Mouse (Mus musculus): Measurements from ENCODE around the gene Zbtb16. TPM values are rescaled to one million over a fixed set of nuclear protein-coding genes. Genes with fewer than 3 reads are reported as not detected.
A peak's percentile ranks its signal among the peaks of the same experiment; 100 is the strongest.

Zbtb16 gene
- polyA plus RNA-seq, 1 experiment from 2014 or later: 0.77 TPM

DNA sequence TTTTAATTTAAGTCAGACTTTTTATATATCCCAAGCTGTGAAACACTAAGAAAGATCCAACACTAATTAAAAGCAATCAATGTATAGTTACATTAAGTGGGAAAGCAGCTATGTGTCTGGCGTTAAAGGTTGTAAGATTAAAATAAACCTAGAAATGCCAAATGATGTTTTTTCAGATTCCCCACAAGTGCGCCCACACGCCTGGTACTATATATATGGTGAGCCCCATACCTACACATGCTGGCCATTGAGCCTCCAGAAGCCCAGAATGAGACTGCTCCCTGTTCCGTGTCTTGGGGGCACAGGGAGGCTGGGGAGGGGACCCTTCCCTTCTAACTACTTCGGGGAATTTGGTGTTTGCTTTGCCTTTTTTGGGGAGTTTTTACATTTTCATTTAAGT is 34.7 kb downstream of the Zbtb16 start:
- Histone ChIP-seq H3K4me2 (no peak overlapping the region), H3K27ac (no peak overlapping the region), H3K9me3 (replicated peaks) (no peaks in the 10 kb centered on the region), H3K36me3 (no peaks in the 10 kb centered on the region), H3K4me3 (replicated peaks) (no peak overlapping the region), H3K4me1 (replicated peaks) (peaks cover 32% of the 10 kb centered on the region), H3K9ac (no peak overlapping the region), H3K27me3 (peaks cover 44% of the 10 kb centered on the region)
- 70% methylated on average over 5 of the region's 5 CpGs for WGBS (ENCODE audit: insufficient replicate concordance)
- ATAC-seq (ENCODE audit: low read depth): no peak
- DNase-seq: no peak

DNA sequence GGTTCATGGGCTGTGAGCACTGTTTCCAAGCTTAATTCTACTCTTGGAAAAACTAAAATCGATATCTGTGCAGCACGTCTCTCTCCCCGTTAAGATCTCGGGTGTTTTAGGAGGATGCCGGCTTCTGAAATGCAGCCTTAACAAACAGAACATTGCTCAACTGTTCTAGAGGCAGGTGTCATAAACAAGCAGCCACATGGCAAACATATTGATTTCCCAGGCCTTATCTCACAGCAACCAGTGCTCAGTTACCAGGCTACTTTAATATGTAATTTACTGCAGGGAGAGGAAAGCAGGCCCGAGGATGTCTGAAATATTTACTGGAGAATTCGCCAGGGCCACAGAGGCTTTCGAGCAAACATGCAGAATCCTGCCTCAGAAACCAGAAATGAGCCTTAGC is 35.4 kb downstream of the Zbtb16 start:
- no peak for ATAC-seq (ENCODE audit: low read depth)
- 38% methylated on average over 8 of the region's 8 CpGs for WGBS (ENCODE audit: insufficient replicate concordance)
- H3K4me2 ChIP-seq: no peak overlapping the region
- peaks cover 27% of the 10 kb centered on the region for H3K4me1 ChIP-seq (replicated peaks)
- H3K27me3 ChIP-seq: peaks cover 45% of the 10 kb centered on the region
- H3K36me3 ChIP-seq: no peaks in the 10 kb centered on the region
- no peak overlapping the region for H3K9ac ChIP-seq
- no peak overlapping the region for H3K4me3 ChIP-seq (replicated peaks)
- DNase-seq: no peak
- H3K9me3 ChIP-seq (replicated peaks): no peaks in the 10 kb centered on the region
- no peak overlapping the region for H3K27ac ChIP-seq

DNA sequence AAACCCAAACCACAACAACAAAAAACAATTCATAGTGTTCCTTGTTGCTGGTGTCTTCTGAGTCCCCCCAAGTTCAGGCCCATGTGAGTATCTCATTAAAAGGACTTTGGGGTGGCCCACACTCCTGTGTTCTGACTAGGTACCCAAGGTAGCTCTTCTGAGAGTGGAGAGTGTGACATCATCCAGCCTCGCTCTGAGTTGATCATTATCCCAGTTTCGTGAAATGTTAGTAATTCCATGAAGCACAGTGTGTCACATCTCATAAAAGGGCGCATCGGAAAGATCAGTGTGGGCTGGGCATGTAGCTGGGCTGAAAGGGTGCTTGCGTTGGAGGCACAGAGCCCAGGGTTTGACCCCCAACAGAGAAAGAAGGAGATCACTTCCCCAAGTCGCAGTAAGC is 38.0 kb downstream of the Zbtb16 start:
- Histone ChIP-seq H3K36me3 (no peaks in the 10 kb centered on the region), H3K4me2 (no peak overlapping the region), H3K9me3 (replicated peaks) (no peaks in the 10 kb centered on the region), H3K4me1 (replicated peaks) (peaks cover 41% of the 10 kb centered on the region), H3K9ac (no peak overlapping the region), H3K4me3 (replicated peaks) (no peak overlapping the region), H3K27ac (no peak overlapping the region), H3K27me3 (peaks cover 35% of the 10 kb centered on the region)
- no peak for ATAC-seq (ENCODE audit: low read depth)
- no peak for DNase-seq
- WGBS (ENCODE audit: insufficient replicate concordance): 71% methylated on average over 6 of the region's 6 CpGs

DNA sequence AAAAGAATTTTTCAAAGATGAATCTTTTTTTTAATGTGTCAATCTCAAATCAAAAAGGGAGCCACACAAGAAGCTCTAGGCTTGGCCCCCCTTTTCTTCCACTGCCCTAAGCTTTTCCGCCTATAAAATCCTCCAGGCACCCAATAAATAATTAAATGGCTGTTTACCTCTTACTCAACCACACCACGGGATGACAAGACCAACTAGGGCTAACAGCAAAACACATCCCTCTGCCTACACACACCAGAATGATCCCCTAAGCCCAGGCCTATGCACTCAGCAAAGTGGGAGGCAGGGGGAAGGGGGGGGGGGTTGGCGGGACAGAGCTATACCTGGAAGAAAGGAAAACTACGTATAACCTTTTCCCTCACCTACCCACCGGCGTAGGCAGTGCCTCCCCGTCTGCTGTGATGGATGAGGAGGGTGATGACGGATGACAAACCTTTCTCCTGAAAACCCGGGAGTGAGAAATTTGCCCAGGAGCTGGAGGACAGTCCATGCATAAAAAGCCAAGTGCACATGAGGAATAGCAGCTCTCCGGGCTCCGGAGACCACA is 39.7 kb downstream of the Zbtb16 start:
- 66% methylated on average over 11 of the region's 11 CpGs for WGBS (ENCODE audit: insufficient replicate concordance)
- no peak for DNase-seq
- no peak overlapping the region for H3K4me2 ChIP-seq

DNA sequence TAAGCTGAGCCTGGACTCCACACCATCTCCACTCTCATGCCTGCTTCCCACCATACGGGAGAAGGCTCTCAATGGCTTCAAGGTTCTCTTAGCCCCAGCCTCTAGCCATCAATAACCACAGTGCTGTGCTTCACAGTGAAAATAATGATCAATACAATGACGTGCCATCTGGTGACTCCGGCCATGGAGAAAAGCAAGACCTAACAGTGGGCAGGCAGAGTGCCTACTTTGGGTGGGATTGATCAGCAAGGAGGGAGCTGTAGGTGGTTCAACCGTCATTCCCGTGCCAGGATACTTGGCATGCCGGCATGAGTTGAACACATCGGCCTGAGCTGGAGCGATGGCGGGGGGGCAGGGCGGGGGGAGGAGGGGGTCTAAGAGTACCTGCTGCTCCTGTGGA is 40.3 kb downstream of the Zbtb16 start:
- no peaks in the 10 kb centered on the region for H3K36me3 ChIP-seq
- no peak overlapping the region for H3K4me3 ChIP-seq (replicated peaks)
- peaks cover 42% of the 10 kb centered on the region for H3K27me3 ChIP-seq
- WGBS (ENCODE audit: insufficient replicate concordance): 63% methylated on average over 10 of the region's 10 CpGs
- no peak for ATAC-seq (ENCODE audit: low read depth)
- H3K4me1 ChIP-seq (replicated peaks): peaks cover 40% of the 10 kb centered on the region
- no peak overlapping the region for H3K4me2 ChIP-seq
- no peak for DNase-seq
- H3K9me3 ChIP-seq (replicated peaks): no peaks in the 10 kb centered on the region
- no peak overlapping the region for H3K9ac ChIP-seq
- no peak overlapping the region for H3K27ac ChIP-seq

More for the DNA sequence above, 39.7 kb downstream of the Zbtb16 start:
- H3K9me3 ChIP-seq (replicated peaks): no peaks in the 10 kb centered on the region
- peaks cover 45% of the 10 kb centered on the region for H3K4me1 ChIP-seq (replicated peaks)
- H3K27me3 ChIP-seq: peaks cover 42% of the 10 kb centered on the region
- no peak overlapping the region for H3K4me3 ChIP-seq (replicated peaks)
- no peak overlapping the region for H3K27ac ChIP-seq
- H3K9ac ChIP-seq: no peak overlapping the region
- H3K36me3 ChIP-seq: no peaks in the 10 kb centered on the region
- no peak for ATAC-seq (ENCODE audit: low read depth)

DNA sequence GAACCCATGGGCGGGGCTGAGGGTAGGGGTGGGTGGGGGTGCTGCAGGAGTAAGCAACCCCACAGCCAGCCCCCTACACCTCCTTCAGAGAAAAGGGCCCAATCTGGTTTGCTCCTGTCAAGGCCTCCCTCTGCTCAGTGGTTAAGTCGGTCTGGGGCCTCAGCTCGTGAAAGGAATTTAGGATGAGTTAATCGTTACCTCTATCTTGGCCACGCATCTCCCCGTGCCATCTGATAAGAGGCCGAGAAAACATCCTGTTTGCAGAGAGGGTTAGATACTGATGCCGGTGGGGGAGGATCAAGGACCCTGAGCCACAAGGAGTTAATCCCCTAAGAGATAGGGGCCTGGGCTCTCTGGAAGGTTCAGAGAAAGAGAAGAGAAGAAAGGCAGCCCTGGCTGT is 40.9 kb downstream of the Zbtb16 start:
- H3K4me1 ChIP-seq (replicated peaks): peaks cover 36% of the 10 kb centered on the region
- ATAC-seq (ENCODE audit: low read depth) (no peak), DNase-seq (peak; percentile 27)
- no peak overlapping the region for H3K27ac ChIP-seq
- no peak overlapping the region for H3K4me3 ChIP-seq (replicated peaks)
- no peaks in the 10 kb centered on the region for H3K9me3 ChIP-seq (replicated peaks)
- H3K27me3 ChIP-seq: peaks cover 42% of the 10 kb centered on the region
- H3K36me3 ChIP-seq: no peaks in the 10 kb centered on the region
- H3K9ac ChIP-seq: no peak overlapping the region
- H3K4me2 ChIP-seq: no peak overlapping the region
- WGBS (ENCODE audit: insufficient replicate concordance): 5% methylated on average over 8 of the region's 8 CpGs

DNA sequence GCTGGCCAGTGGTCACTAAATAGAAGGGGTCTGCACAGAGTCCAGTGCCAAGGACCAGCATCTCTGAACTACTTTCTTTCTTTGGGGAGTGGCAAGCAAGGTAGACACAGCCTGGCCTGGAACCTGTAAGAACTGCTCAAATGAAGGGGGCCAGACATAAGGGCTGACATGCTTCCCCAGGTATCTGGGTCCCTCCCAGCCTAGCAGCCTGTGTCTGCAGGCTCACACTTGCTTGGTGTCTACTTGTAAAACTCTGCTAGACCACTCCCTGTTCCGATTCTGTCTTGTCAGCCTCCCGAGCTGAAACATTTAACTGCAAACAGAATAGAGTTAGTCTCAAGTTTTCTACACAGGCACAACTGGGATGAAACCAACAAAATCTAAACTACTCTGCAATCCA is 41.6 kb downstream of the Zbtb16 start:
- ATAC-seq (ENCODE audit: low read depth) (no peak), DNase-seq (no peak)
- no peak overlapping the region for H3K4me2 ChIP-seq
- peaks cover 36% of the 10 kb centered on the region for H3K4me1 ChIP-seq (replicated peaks)
- H3K27me3 ChIP-seq: peaks cover 45% of the 10 kb centered on the region
- 36% methylated on average over 2 of the region's 2 CpGs for WGBS (ENCODE audit: insufficient replicate concordance)
- H3K9me3 ChIP-seq (replicated peaks): no peaks in the 10 kb centered on the region
- no peak overlapping the region for H3K9ac ChIP-seq
- H3K36me3 ChIP-seq: no peaks in the 10 kb centered on the region
- no peak overlapping the region for H3K27ac ChIP-seq
- H3K4me3 ChIP-seq (replicated peaks): no peak overlapping the region

DNA sequence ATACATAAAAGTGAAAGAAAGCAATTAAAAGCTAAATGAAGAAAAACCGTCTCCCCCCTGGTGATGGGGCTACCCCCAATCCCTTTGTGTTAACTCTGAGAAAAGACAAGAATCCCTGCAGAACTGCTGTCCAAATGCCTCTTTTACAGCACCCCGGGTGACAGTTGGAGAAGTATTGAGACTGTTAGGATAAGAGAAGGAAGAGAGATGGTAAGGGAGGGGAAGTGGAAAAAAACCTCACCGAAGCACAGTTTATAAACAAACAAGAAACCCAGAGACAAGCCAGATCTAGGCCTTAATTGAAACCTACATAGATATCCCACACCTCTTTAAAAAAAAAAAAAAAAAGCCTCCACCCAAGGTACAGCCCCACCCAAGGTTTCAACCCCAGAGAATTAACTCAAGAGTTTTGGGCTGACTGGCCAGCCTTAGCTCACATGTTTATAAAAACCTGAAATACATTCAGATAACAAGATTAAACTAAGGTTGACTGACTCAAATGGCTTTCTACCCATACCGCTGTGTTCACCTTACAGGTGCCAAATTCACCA is 42.3 kb downstream of the Zbtb16 start:
- H3K27ac ChIP-seq: no peak overlapping the region
- 37% methylated on average over 4 of the region's 4 CpGs for WGBS (ENCODE audit: insufficient replicate concordance)

DNA sequence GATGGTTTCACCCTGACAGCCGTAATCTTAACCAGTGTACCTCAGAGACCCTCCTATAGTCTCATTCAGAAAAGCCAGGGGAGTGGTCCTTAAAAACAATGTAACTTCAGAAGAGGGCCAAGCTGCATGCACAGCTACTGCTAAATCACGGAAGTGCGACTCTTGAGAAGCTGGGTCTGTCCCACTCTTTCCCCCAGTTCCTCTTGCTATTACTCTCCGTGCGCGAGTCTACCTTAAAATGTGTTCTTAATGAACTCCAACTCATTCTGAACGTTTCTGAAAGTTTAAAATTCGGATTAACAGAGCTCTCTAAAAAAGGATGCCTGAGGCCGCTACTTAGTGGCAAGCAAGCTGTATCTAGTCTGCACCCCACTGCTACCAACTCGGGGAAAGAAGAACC is 45.4 kb downstream of the Zbtb16 start:
- Histone ChIP-seq H3K9ac (no peak overlapping the region), H3K4me3 (replicated peaks) (no peak overlapping the region), H3K4me1 (replicated peaks) (peaks cover 41% of the 10 kb centered on the region), H3K27ac (no peak overlapping the region), H3K4me2 (no peak overlapping the region), H3K27me3 (peaks cover 21% of the 10 kb centered on the region), H3K36me3 (no peaks in the 10 kb centered on the region), H3K9me3 (replicated peaks) (no peaks in the 10 kb centered on the region)
- ATAC-seq (ENCODE audit: low read depth): no peak
- WGBS (ENCODE audit: insufficient replicate concordance): 65% methylated on average over 10 of the region's 10 CpGs
- DNase-seq: no peak

More for the DNA sequence above, 42.3 kb downstream of the Zbtb16 start:
- DNase-seq (no peak), ATAC-seq (ENCODE audit: low read depth) (no peak)
- no peak overlapping the region for H3K9ac ChIP-seq
- peaks cover 36% of the 10 kb centered on the region for H3K4me1 ChIP-seq (replicated peaks)
- H3K27me3 ChIP-seq: peaks cover 38% of the 10 kb centered on the region
- no peak overlapping the region for H3K4me3 ChIP-seq (replicated peaks)
- no peaks in the 10 kb centered on the region for H3K36me3 ChIP-seq
- no peak overlapping the region for H3K4me2 ChIP-seq
- H3K9me3 ChIP-seq (replicated peaks): no peaks in the 10 kb centered on the region

DNA sequence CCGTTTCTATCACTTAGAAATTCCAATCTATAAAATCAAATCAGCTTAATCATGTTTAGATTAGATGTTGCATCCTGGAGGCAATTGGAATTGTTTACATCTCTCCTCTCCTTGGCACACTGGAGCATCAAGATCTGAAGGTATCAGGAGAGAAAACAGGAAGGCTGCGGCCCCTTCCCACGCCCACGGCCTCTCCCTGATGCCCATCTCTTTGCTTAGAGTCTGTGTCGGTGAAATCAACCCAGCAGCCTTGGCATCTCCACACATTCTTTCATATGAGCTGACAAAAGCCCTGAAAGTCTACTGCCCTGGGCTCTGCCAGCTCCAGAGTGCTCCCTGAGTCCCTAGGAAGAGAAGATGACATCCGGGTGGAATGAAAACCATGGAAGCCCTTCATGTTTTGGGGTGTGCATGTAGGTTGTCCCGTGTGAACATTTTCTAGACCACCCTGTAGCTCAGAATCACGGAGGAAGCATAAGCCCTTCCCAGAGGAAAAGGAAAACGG is 48.1 kb downstream of the Zbtb16 start:
- H3K4me1 ChIP-seq (replicated peaks): peaks cover 16% of the 10 kb centered on the region
- ATAC-seq (ENCODE audit: low read depth): no peak
- H3K27ac ChIP-seq: no peak overlapping the region
- no peak overlapping the region for H3K4me3 ChIP-seq (replicated peaks)
- peaks cover 22% of the 10 kb centered on the region for H3K27me3 ChIP-seq
- H3K9me3 ChIP-seq (replicated peaks): no peaks in the 10 kb centered on the region
- no peak overlapping the region for H3K9ac ChIP-seq
- no peaks in the 10 kb centered on the region for H3K36me3 ChIP-seq
- 55% methylated on average over 9 of the region's 9 CpGs for WGBS (ENCODE audit: insufficient replicate concordance)
- no peak for DNase-seq
- H3K4me2 ChIP-seq: no peak overlapping the region

DNA sequence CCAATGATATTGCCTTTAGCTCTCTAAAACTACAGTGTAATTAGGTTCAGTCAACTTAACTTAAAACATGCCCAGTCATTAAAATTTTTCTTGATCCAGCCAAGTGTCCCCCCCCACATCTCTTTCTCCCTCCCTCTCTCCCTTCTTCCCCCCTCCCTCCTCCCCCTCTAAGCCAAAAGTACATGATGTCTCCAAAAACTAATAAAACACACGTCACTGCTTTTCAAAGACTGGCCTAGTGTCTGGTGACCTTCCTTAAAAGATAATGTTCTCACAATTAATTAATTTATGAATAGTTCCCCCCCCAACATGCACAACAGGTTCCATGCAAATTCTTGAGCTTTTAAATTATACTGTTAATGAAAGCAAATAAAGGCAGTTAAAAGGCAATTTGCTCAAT is 48.7 kb downstream of the Zbtb16 start:
- 63% methylated on average over 1 of the region's 1 CpGs for WGBS (ENCODE audit: insufficient replicate concordance)
- Histone ChIP-seq H3K4me1 (replicated peaks) (peaks cover 9% of the 10 kb centered on the region), H3K4me3 (replicated peaks) (no peak overlapping the region), H3K27me3 (peaks cover 21% of the 10 kb centered on the region), H3K36me3 (no peaks in the 10 kb centered on the region), H3K4me2 (no peak overlapping the region), H3K27ac (no peak overlapping the region), H3K9ac (no peak overlapping the region), H3K9me3 (replicated peaks) (no peaks in the 10 kb centered on the region)
- DNase-seq: no peak
- ATAC-seq (ENCODE audit: low read depth): no peak

DNA sequence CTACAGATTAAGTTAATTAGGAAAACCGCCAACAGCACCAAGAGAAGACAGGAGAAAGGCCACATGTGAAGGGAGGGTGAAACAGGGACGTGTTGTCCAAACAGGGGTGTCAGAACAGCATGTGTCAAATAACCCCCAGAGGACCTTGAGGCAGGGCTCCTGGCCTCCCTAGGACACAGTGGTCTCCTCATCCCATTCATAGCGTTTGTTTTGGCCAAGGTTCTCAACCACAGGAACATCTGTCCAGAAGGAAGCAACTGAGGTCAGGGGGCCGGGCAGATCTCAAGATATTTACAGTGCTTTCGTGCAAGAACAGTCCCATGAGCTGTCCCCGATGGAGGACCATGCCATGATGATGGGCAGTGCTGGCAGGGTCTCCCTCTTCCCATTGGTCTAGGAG is 49.2 kb downstream of the Zbtb16 start:
- Histone ChIP-seq H3K9ac (no peak overlapping the region), H3K4me1 (replicated peaks) (peaks cover 8% of the 10 kb centered on the region), H3K36me3 (no peaks in the 10 kb centered on the region), H3K9me3 (replicated peaks) (no peaks in the 10 kb centered on the region), H3K4me3 (replicated peaks) (no peak overlapping the region), H3K27ac (no peak overlapping the region), H3K4me2 (no peak overlapping the region), H3K27me3 (peaks cover 16% of the 10 kb centered on the region)
- DNase-seq (no peak), ATAC-seq (ENCODE audit: low read depth) (no peak)
- 28% methylated on average over 6 of the region's 6 CpGs for WGBS (ENCODE audit: insufficient replicate concordance)
